Mouse (Mus musculus) natural killer cell, adult 2 months (primary cell): ENCODE measurements around the gene Slc1a2.

ENCODE experiments used
- DNase-seq, 2 experiments: peaks; one replicate each; pipeline ENCODE4 v3.0.0; 2022; ENCODE audit warnings: low spot score in 2 of 2

Gene Slc1a2

GRCm38 (mm10) chr2:102663339-102663738 is 4.9 kb downstream of the Slc1a2 start:
- DNase-seq, result no peak

GRCm38 (mm10) chr2:102663865-102664264 is 5.4 kb downstream of the Slc1a2 start:
- no peak for DNase-seq

GRCm38 (mm10) chr2:102667981-102668380 is 9.5 kb downstream of the Slc1a2 start:
- DNase-seq, result no peak

GRCm38 (mm10) chr2:102669580-102669979 is 11.1 kb downstream of the Slc1a2 start:
- DNase-seq, result no peak

- no peak for DNase-seq
These were observed 16.1 kb downstream of the Slc1a2 start for GRCm38 (mm10) chr2:102674582-102674981.

- DNase-seq, result peak; percentile 29 to 54
These were observed 16.8 kb downstream of the Slc1a2 start for GRCm38 (mm10) chr2:102675275-102675674.

GRCm38 (mm10) chr2:102676716-102677312 is 18.4 kb downstream of the Slc1a2 start:
- no peak for DNase-seq

GRCm38 (mm10) chr2:102677400-102677799 is 18.9 kb downstream of the Slc1a2 start:
- no peak for DNase-seq

GRCm38 (mm10) chr2:102681351-102681750 is 22.9 kb downstream of the Slc1a2 start:
- no peak for DNase-seq

GRCm38 (mm10) chr2:102682168-102682567 is 23.7 kb downstream of the Slc1a2 start:
- peak; percentile 10 to 43 for DNase-seq

- DNase-seq, result no peak
These were observed 27.1 kb downstream of the Slc1a2 start for GRCm38 (mm10) chr2:102685371-102686107.

GRCm38 (mm10) chr2:102686108-102686450 is 27.6 kb downstream of the Slc1a2 start:
- DNase-seq, result no peak

- no peak for DNase-seq
These were observed 35.1 kb downstream of the Slc1a2 start for GRCm38 (mm10) chr2:102693556-102693955.

- no peak for DNase-seq
These were observed 36.3 kb downstream of the Slc1a2 start for GRCm38 (mm10) chr2:102694750-102695149.

- DNase-seq, result no peak
These were observed 37.1 kb downstream of the Slc1a2 start for GRCm38 (mm10) chr2:102695541-102695940.

GRCm38 (mm10) chr2:102697732-102698131 is 39.3 kb downstream of the Slc1a2 start:
- no peak for DNase-seq

- DNase-seq, result no peak
These were observed 41.5 kb downstream of the Slc1a2 start for GRCm38 (mm10) chr2:102699921-102700320.

GRCm38 (mm10) chr2:102700695-102701094 is 42.2 kb downstream of the Slc1a2 start:
- DNase-seq, result no peak

- no peak for DNase-seq
These were observed 42.9 kb downstream of the Slc1a2 start for GRCm38 (mm10) chr2:102701382-102701781.

- no peak for DNase-seq
These were observed 45.1 kb downstream of the Slc1a2 start for GRCm38 (mm10) chr2:102703556-102703955.

GRCm38 (mm10) chr2:102704781-102705180 is 46.3 kb downstream of the Slc1a2 start:
- DNase-seq, result no peak

- DNase-seq, result no peak
These were observed 53.1 kb downstream of the Slc1a2 start for GRCm38 (mm10) chr2:102711511-102711910.

GRCm38 (mm10) chr2:102712049-102712448 is 53.6 kb downstream of the Slc1a2 start:
- DNase-seq, result no peak
